Mouse (Mus musculus): ENCODE results near the gene Ctbp2.

The Ctbp2 gene

GRCm38 (mm10) chr7:133123999-133124700, at the start of gene Ctbp2:
TSS of gene Ctbp2 (minus strand) at chr7:133124354.
- peak; percentile 84 for DNase-seq (ENCODE audit: low spot score)

GRCm38 (mm10) chr7:133171403-133172032, 47.4 kb upstream of the Ctbp2 start:
- no peak for DNase-seq (ENCODE audit: low spot score)

GRCm38 (mm10) chr7:133168928-133169327, 44.8 kb upstream of the Ctbp2 start:
- no peak for DNase-seq (ENCODE audit: low spot score)

- no peak for DNase-seq (ENCODE audit: low spot score)
Measured at GRCm38 (mm10) chr7:133167903-133168302, 43.7 kb upstream of the Ctbp2 start.

- no peak for DNase-seq (ENCODE audit: low spot score)
Measured at GRCm38 (mm10) chr7:133164770-133165169, 40.6 kb upstream of the Ctbp2 start.

GRCm38 (mm10) chr7:133163011-133163410, 38.9 kb upstream of the Ctbp2 start:
- DNase-seq (ENCODE audit: low spot score): no peak

GRCm38 (mm10) chr7:133162131-133162530, 38.0 kb upstream of the Ctbp2 start:
- DNase-seq (ENCODE audit: low spot score): no peak

- no peak for DNase-seq (ENCODE audit: low spot score)
Measured at GRCm38 (mm10) chr7:133161362-133162080, 37.4 kb upstream of the Ctbp2 start.

GRCm38 (mm10) chr7:133159519-133159918, 35.4 kb upstream of the Ctbp2 start:
- no peak for DNase-seq (ENCODE audit: low spot score)

- DNase-seq (ENCODE audit: low spot score): no peak
Measured at GRCm38 (mm10) chr7:133155621-133156020, 31.5 kb upstream of the Ctbp2 start.

GRCm38 (mm10) chr7:133154846-133155245, 30.7 kb upstream of the Ctbp2 start:
- DNase-seq (ENCODE audit: low spot score): no peak

- no peak for DNase-seq (ENCODE audit: low spot score)
Measured at GRCm38 (mm10) chr7:133139689-133140336, 15.7 kb upstream of the Ctbp2 start.

GRCm38 (mm10) chr7:133133552-133133951, 9.4 kb upstream of the Ctbp2 start:
- DNase-seq (ENCODE audit: low spot score): peak; percentile 23

GRCm38 (mm10) chr7:133132702-133133101, 8.5 kb upstream of the Ctbp2 start:
- DNase-seq (ENCODE audit: low spot score): no peak

GRCm38 (mm10) chr7:133124701-133125485, 739 bp upstream of the Ctbp2 start:
- peak; percentile 62 for DNase-seq (ENCODE audit: low spot score)

GRCm38 (mm10) chr7:133123244-133123998, 733 bp downstream of the Ctbp2 start, which contains the start of gene Fgfr2:
TSS of gene Fgfr2 (minus strand) at chr7:133123350.
- DNase-seq (ENCODE audit: low spot score): peak; percentile 87

GRCm38 (mm10) chr7:133122379-133123243, 1.5 kb downstream of the Ctbp2 start:
- peak; percentile 70 for DNase-seq (ENCODE audit: low spot score)

- peak; percentile 72 for DNase-seq (ENCODE audit: low spot score)
Measured at GRCm38 (mm10) chr7:133121661-133122378, 2.3 kb downstream of the Ctbp2 start.

- peak; percentile 44 for DNase-seq (ENCODE audit: low spot score)
Measured at GRCm38 (mm10) chr7:133121080-133121607, 3.0 kb downstream of the Ctbp2 start.
